Mouse (Mus musculus) testis, adult 2 months (tissue): ENCODE results near the gene Mettl7a1.

Experiments
- CTCF ChIP-seq: fragments of 200-500 bp; IDR thresholded peaks from 2 replicates; pipeline ENCODE4 v1.5.1; 2012; ENCODE audit warnings: low read depth, mild to moderate bottlenecking, inconsistent platforms, low read length, moderate library complexity; ENCODE audit not compliant: control insufficient read depth, insufficient read depth, insufficient replicate concordance
- POLR2A ChIP-seq: fragments of 200-500 bp; IDR thresholded peaks from 2 replicates; pipeline ENCODE4 v1.6.1; 2012; ENCODE audit warnings: low read depth, mild to moderate bottlenecking, inconsistent platforms, low read length, moderate library complexity; ENCODE audit not compliant: control insufficient read depth

DNA sequence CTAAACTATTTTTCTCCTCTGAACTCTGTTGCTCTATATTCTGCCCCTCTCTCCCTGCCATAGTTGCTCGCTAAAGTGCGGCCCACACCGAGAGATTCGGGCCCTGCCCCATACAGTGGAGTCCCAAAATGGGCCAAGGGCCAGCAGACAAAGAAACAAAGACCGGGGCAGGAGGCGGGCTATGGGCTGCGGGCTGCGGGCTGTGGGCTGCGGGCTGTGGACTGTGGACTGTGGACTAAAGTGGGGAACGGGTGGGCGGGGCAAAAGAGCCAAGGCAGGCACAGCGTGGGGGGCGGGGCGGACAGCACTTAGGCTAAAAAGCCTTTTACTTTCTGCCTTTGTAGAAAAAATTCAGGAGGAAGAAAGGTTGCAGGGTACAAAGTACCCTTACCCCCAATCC, 42.8 kb downstream of the Mettl7a1 start:
- no peak for TF ChIP-seq CTCF
- TF ChIP-seq POLR2A = no peak
